Mouse (Mus musculus) kidney, adult 18-20 months (tissue): ENCODE measurements around the gene Chic2.

ENCODE experiments used
- DNase-seq: peaks from one replicate; pipeline ENCODE4 v3.0.0; 2021

Gene Chic2

GRCm38 (mm10) chr5:74974061-74974581, 70.5 kb downstream of the Chic2 start:
- peak; percentile 53 for DNase-seq

GRCm38 (mm10) chr5:74971418-74971817, 73.2 kb downstream of the Chic2 start:
- no peak for DNase-seq

GRCm38 (mm10) chr5:74969341-74969740, 75.2 kb downstream of the Chic2 start:
- no peak for DNase-seq

GRCm38 (mm10) chr5:74967882-74968281, 76.7 kb downstream of the Chic2 start:
- DNase-seq: no peak

DNA sequence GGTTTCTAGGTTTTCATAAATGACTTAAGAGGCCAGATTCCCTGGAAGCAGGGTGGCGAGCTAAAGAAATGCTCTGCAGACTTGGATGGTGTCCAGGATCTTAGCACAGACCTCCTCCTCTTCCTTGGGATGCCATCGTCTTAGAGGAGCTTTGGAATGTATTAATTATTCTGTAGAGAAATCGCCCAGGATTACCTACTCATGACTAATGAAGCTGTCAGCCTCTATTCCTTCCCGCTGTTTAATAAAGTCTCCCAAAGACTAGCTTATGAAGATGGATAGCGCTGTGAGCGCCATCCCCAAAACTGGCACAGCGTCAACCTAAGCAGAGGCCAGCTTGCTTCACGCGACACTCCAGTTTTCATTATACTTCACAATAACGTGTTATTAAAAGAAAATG, 77.7 kb downstream of the Chic2 start:
- DNase-seq: no peak

GRCm38 (mm10) chr5:74962771-74963170, 81.8 kb downstream of the Chic2 start:
- no peak for DNase-seq

- peak; percentile 78 for DNase-seq
Measured at GRCm38 (mm10) chr5:74960840-74961543, 83.6 kb downstream of the Chic2 start.

DNA sequence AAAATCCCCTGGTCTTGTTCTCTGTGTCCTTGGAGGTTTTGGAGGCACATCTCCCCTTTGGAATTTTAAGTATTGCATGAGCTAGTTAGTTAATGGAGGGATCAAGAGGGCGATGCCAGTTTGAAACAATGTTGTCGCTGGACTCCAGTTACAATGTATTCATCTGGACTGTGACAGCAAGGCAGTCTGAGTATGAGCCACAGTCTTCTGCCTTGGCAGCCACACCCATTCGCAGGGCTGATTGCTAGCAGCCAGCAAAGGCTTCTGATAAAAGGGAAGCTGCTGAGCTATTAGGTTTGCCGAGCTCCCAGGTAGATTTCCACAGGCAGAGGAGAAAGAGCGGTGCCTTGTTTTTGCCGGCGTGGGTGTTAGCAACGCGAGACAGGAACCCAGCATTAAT, 84.3 kb downstream of the Chic2 start:
- DNase-seq: no peak

DNA sequence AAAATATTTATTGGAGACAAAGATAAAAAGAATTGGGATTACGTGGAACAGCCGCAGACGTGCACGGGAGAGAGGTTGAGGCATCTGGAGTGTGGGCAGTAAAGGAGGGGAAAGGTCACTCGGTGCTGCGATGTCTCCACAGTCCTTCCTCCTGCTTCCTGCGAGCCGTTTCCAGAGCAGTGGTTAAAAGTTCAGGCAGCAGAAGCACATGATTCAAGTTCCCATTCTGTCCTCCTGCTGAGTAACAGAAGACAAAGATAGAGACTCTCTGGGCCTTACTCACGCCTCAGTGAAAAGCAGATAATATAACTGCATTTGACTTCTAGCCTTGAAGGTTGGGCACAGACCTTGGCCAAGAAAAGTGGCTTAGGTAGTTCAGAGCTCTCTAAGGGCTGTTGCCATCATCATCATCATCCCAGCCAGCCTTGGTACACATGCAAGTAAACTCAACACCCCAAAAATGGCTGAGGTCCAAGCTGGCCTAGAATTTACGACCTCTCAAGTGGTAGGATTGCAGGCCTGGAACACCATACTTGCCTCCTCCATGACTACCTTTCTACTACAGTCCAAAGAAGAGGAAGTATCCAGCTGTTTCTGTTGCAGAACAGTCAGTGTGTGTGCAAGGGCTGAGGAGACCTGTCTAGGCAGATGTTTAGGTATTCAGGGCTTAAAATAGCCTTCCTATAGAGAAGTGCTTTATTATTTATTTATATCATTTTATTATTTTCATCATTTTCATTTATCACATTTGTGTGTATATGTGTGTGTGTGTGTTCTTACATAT, 87.1 kb downstream of the Chic2 start:
- no peak for DNase-seq

- DNase-seq: no peak
Measured at GRCm38 (mm10) chr5:74956335-74956734, 88.2 kb downstream of the Chic2 start.

- no peak for DNase-seq
Measured at GRCm38 (mm10) chr5:74955565-74955964, 89.0 kb downstream of the Chic2 start.

DNA sequence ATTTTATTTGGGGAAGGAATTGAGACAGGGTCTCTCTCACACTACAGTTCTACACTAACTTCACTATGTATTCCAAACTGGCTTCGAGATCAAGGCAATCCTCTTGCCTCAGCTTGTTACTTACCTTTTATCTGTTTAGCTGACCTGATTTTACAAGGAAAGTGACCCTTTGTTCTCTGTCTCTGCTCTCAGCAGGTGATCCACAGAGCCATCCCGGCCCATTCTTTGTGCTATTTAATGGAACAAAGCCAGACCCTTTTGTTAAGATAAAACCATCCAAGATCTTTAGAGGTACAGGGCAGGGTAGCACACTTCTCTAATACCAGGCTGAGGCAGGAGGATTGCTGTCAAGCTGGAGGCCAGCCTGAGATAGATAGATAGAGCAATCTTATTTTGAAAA, 91.6 kb downstream of the Chic2 start:
- no peak for DNase-seq

GRCm38 (mm10) chr5:74951375-74951774, 93.2 kb downstream of the Chic2 start:
- DNase-seq: no peak

GRCm38 (mm10) chr5:74949298-74949697, 95.3 kb downstream of the Chic2 start:
- DNase-seq: no peak

DNA sequence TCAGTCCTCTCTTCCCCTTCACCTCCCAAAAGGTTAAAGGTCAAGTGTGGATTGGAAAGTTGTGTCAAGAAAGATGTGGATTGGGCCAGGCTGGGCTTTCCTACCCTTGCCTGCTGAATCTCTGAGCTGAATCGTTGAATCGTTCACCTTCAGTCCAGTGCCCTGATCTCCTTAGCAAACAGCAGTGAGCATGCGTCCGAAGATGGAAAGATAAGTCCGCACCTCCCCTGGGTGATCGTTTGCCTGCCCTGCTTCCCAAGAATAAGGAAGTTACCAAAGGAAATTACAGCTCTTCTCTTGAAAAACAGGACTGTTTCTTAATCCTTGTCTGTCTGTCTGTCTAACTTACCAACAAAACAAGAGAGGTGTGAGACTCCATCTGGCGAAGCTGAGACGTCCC, 96.1 kb downstream of the Chic2 start:
- DNase-seq: no peak
